Mouse (Mus musculus) myocyte (in vitro differentiated cells): ENCODE measurements around the gene Bend5. TPM values are rescaled to one million over a fixed set of nuclear protein-coding genes. Genes with fewer than 3 reads are reported as not detected.

Source experiments
- H3K27me3 ChIP-seq: one replicate; pipeline ENCODE4 v1.6.1; 2011; ENCODE audit not compliant: control insufficient read depth, insufficient read depth, insufficient read length
- H3K36me3 ChIP-seq: one replicate; pipeline ENCODE4 v1.6.1; 2011; ENCODE audit not compliant: control insufficient read depth, insufficient read depth
- H3K4me2 ChIP-seq: one replicate; pipeline ENCODE4 v1.6.1; 2011; ENCODE audit warnings: low read depth, control low read depth
- H3K4me3 ChIP-seq: one replicate; pipeline ENCODE4 v1.5.1; 2011; ENCODE audit warnings: mild to moderate bottlenecking, control low read depth, moderate library complexity
- H3K79me2 ChIP-seq: one replicate; pipeline ENCODE4 v1.6.1; 2011; ENCODE audit not compliant: control insufficient read depth, insufficient read depth
- H3ac ChIP-seq: one replicate; pipeline ENCODE4 v1.6.1; 2011; ENCODE audit not compliant: control insufficient read depth, insufficient read length
- CEBPB ChIP-seq: IDR thresholded peaks from 2 replicates; pipeline ENCODE4 v1.6.1; 2011; ENCODE audit warnings: mild to moderate bottlenecking, moderate library complexity; ENCODE audit not compliant: poor library complexity, insufficient read depth, severe bottlenecking
- E2F4 ChIP-seq: IDR thresholded peaks from one replicate; pipeline ENCODE4 v1.6.1; 2011; ENCODE audit warnings: mild to moderate bottlenecking, control low read depth, moderate library complexity; ENCODE audit not compliant: insufficient read depth
- MAX ChIP-seq: IDR thresholded peaks from one replicate; pipeline ENCODE4 v1.6.1; 2011; ENCODE audit warnings: low read depth, mild to moderate bottlenecking, control low read depth
- MYOD1 ChIP-seq, 3 experiments: IDR thresholded peaks; one replicate each; pipeline ENCODE4 v1.6.1; 2011; ENCODE audit warnings: control low read depth in 2 of 3, low read depth in 2 of 3, mild to moderate bottlenecking in 2 of 3, moderate library complexity in 1 of 3; ENCODE audit not compliant: insufficient read length in 2 of 3, control insufficient read depth in 1 of 3
- MYOG ChIP-seq, 3 experiments: IDR thresholded peaks; one replicate each; pipeline ENCODE4 v1.6.1; 2011; ENCODE audit warnings: control low read depth in 2 of 3, low read depth in 2 of 3, mild to moderate bottlenecking in 2 of 3; ENCODE audit not compliant: insufficient read length in 2 of 3, control insufficient read depth in 1 of 3, insufficient read depth in 1 of 3
- POLR2A ChIP-seq: IDR thresholded peaks from one replicate; pipeline ENCODE4 v1.6.1; 2011; ENCODE audit warnings: low read depth, mild to moderate bottlenecking, control low read depth, moderate library complexity; ENCODE audit not compliant: insufficient read length
- POLR2AphosphoS2 ChIP-seq: IDR thresholded peaks from one replicate; pipeline ENCODE4 v1.6.1; 2011; ENCODE audit warnings: low read depth, control low read depth; ENCODE audit not compliant: insufficient read length
- REST ChIP-seq: IDR thresholded peaks from one replicate; pipeline ENCODE4 v1.6.1; 2011; ENCODE audit warnings: mild to moderate bottlenecking, control low read depth, moderate library complexity; ENCODE audit not compliant: insufficient read depth, insufficient read length
- SRF ChIP-seq: IDR thresholded peaks from one replicate; pipeline ENCODE4 v1.6.1; 2011; ENCODE audit warnings: low read depth; ENCODE audit not compliant: control insufficient read depth, insufficient read length
- TCF12 ChIP-seq: IDR thresholded peaks from one replicate; pipeline ENCODE4 v1.6.1; 2011; ENCODE audit warnings: mild to moderate bottlenecking, control low read depth; ENCODE audit not compliant: poor library complexity, insufficient read depth, severe bottlenecking
- TCF3 ChIP-seq: IDR thresholded peaks from one replicate; pipeline ENCODE4 v1.6.1; 2011; ENCODE audit warnings: low read depth, control low read depth; ENCODE audit not compliant: insufficient read length
- USF1 ChIP-seq: IDR thresholded peaks from one replicate; pipeline ENCODE4 v1.6.1; 2011; ENCODE audit warnings: low read depth, mild to moderate bottlenecking, control low read depth, moderate library complexity
- polyA plus RNA-seq: library from polyadenylated mRNA; unstranded; fragments of >200 nt; fragmentation: generic; extraction: Trizol; gene quantifications from one replicate; pipeline ENCODE4 v1.2.1, GENCODE M21; 2012; ENCODE audit warnings: missing spikeins

Bend5 gene
- polyA plus RNA-seq, 1 experiment, result not detected

GRCm38 (mm10) chr4:111414399-111414798 is 407 bp upstream of the Bend5 start:
- TF ChIP-seq E2F4, result no peak
- TF ChIP-seq USF1, result no peak
- no peak for TF ChIP-seq REST
- TF ChIP-seq POLR2A, result no peak
- no peak for TF ChIP-seq CEBPB
- no peak for TF ChIP-seq POLR2AphosphoS2
- TF ChIP-seq TCF3, result no peak
- no peak for TF ChIP-seq SRF
- no peak for TF ChIP-seq MYOD1 (IDR thresholded peaks at IDR 0.05; ENCODE audit: control insufficient read depth in 1 of 3, insufficient read length in 2 of 3, low read depth in 2 of 3)
- TF ChIP-seq MAX, result no peak
- TF ChIP-seq TCF12, result no peak
- TF ChIP-seq MYOG (IDR thresholded peaks at IDR 0.05; ENCODE audit: control insufficient read depth in 1 of 3, insufficient read depth in 1 of 3, insufficient read length in 2 of 3, low read depth in 2 of 3), result no peak
- Histone ChIP-seq H3K4me3 (no peak overlapping the region), H3ac (no peak overlapping the region)

GRCm38 (mm10) chr4:111416126-111416525 is 1.3 kb downstream of the Bend5 start:
- H3K4me3 ChIP-seq, result no peak overlapping the region
- TF ChIP-seq TCF12 (no peak), SRF (no peak), POLR2AphosphoS2 (no peak), MYOD1 (IDR thresholded peaks at IDR 0.05; ENCODE audit: control insufficient read depth in 1 of 3, insufficient read length in 2 of 3, low read depth in 2 of 3) (no peak), POLR2A (no peak), MAX (no peak), E2F4 (no peak), MYOG (IDR thresholded peaks at IDR 0.05; ENCODE audit: control insufficient read depth in 1 of 3, insufficient read depth in 1 of 3, insufficient read length in 2 of 3, low read depth in 2 of 3) (no peak), REST (no peak), CEBPB (no peak)

More at GRCm38 (mm10) chr4:111414399-111414798, 407 bp upstream of the Bend5 start:
- Histone ChIP-seq H3K79me2 (no peaks in the 10 kb centered on the region), H3K4me2 (no peak overlapping the region), H3K36me3 (no peaks in the 10 kb centered on the region), H3K27me3 (no peaks in the 10 kb centered on the region)

DNA sequence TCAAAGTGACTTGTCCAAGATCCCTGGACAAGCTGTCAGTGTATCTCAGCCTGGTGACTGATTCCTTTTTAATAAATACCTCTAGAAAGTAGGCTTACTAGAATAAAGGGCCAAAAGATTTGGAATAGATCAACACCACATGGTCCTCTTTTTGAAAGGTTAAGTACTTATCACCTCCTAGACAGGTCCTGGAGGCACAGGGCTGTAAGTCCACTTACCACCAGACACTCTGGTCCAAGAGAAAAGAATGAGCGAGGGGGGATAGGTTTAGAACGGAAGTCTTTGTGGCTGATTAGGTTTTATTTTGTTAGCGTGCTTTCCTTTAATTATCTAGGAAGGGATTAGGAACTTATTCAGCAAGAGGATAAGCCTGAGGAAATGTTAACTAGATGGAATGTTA is 1.7 kb downstream of the Bend5 start:
- Histone ChIP-seq H3K79me2 (no peaks in the 10 kb centered on the region), H3K27me3 (no peaks in the 10 kb centered on the region), H3K4me2 (no peak overlapping the region), H3K36me3 (no peaks in the 10 kb centered on the region), H3K4me3 (no peak overlapping the region), H3ac (no peak overlapping the region)
- TF ChIP-seq MYOD1 (IDR thresholded peaks at IDR 0.05; ENCODE audit: control insufficient read depth in 1 of 3, insufficient read length in 2 of 3, low read depth in 2 of 3) (no peak), CEBPB (no peak), POLR2A (no peak), TCF3 (no peak), E2F4 (no peak), MAX (no peak), MYOG (IDR thresholded peaks at IDR 0.05; ENCODE audit: control insufficient read depth in 1 of 3, insufficient read depth in 1 of 3, insufficient read length in 2 of 3, low read depth in 2 of 3) (no peak), POLR2AphosphoS2 (no peak), REST (no peak), USF1 (no peak), SRF (no peak), TCF12 (no peak)

More at GRCm38 (mm10) chr4:111416126-111416525, 1.3 kb downstream of the Bend5 start:
- Histone ChIP-seq H3K79me2 (no peaks in the 10 kb centered on the region), H3K4me2 (no peak overlapping the region), H3K36me3 (no peaks in the 10 kb centered on the region), H3ac (no peak overlapping the region), H3K27me3 (no peaks in the 10 kb centered on the region)

- H3K4me3 ChIP-seq, result no peak overlapping the region
- no peaks in the 10 kb centered on the region for H3K27me3 ChIP-seq
- TF ChIP-seq CEBPB, result no peak
- TF ChIP-seq USF1, result no peak
- no peak for TF ChIP-seq MYOD1 (IDR thresholded peaks at IDR 0.05; ENCODE audit: control insufficient read depth in 1 of 3, insufficient read length in 2 of 3, low read depth in 2 of 3)
- no peak for TF ChIP-seq POLR2A
- no peak for TF ChIP-seq REST
- TF ChIP-seq E2F4, result no peak
- no peak for TF ChIP-seq SRF
- TF ChIP-seq MAX, result no peak
- no peak for TF ChIP-seq TCF3
- no peak for TF ChIP-seq TCF12
- H3K36me3 ChIP-seq, result no peaks in the 10 kb centered on the region
- H3K4me2 ChIP-seq, result no peak overlapping the region
- H3ac ChIP-seq, result no peak overlapping the region
- no peaks in the 10 kb centered on the region for H3K79me2 ChIP-seq
Measured at GRCm38 (mm10) chr4:111417716-111418115, 2.9 kb downstream of the Bend5 start.

- Histone ChIP-seq H3K4me3 (no peak overlapping the region), H3K4me2 (no peak overlapping the region), H3ac (no peak overlapping the region), H3K79me2 (no peaks in the 10 kb centered on the region), H3K27me3 (no peaks in the 10 kb centered on the region), H3K36me3 (no peaks in the 10 kb centered on the region)
- TF ChIP-seq E2F4, result no peak
- no peak for TF ChIP-seq SRF
- no peak for TF ChIP-seq CEBPB
- no peak for TF ChIP-seq TCF3
- no peak for TF ChIP-seq REST
- no peak for TF ChIP-seq USF1
- TF ChIP-seq MYOG (IDR thresholded peaks at IDR 0.05; ENCODE audit: control insufficient read depth in 1 of 3, insufficient read depth in 1 of 3, insufficient read length in 2 of 3, low read depth in 2 of 3), result no peak
- no peak for TF ChIP-seq TCF12
- TF ChIP-seq MYOD1 (IDR thresholded peaks at IDR 0.05; ENCODE audit: control insufficient read depth in 1 of 3, insufficient read length in 2 of 3, low read depth in 2 of 3), result no peak
- no peak for TF ChIP-seq POLR2A
Measured at GRCm38 (mm10) chr4:111419476-111419875, 4.7 kb downstream of the Bend5 start.
